In genomic region chr6:135364891-135365301, GRCm38 (mm10) we compare ENCODE assay signal across 8 mouse cellular contexts. TPM values are rescaled to one million over a fixed set of nuclear protein-coding genes. Genes with fewer than 3 reads are reported as not detected.
DNase-seq lines count a peak whose midpoint lies in the region; ATAC-seq and TF ChIP-seq lines count a peak whose summit lies in the region.

No protein-coding gene starts in this region.

- 55% methylated on average over 6 of the region's 6 CpGs for WGBS in liver, embryonic 15.5 days (ENCODE audit: insufficient replicate concordance)
- WGBS in liver, embryonic 11.5 days: 79% methylated on average over 6 of the region's 6 CpGs
- WGBS in intestine, embryonic 15.5 days: 48% methylated on average over 6 of the region's 6 CpGs
- 25% methylated on average over 6 of the region's 6 CpGs for WGBS in lung, postnatal 0 days
- WGBS in forebrain, embryonic 14.5 days: 87% methylated on average over 6 of the region's 6 CpGs

- no peaks in the 10 kb centered on the region for H3K27me3 ChIP-seq in liver, embryonic 15.5 days
- no peaks in the 10 kb centered on the region for H3K27me3 ChIP-seq in liver, embryonic 11.5 days (replicated peaks; ENCODE audit: control insufficient read depth, insufficient read depth, low read length)
- no peaks in the 10 kb centered on the region for H3K27me3 ChIP-seq in intestine, embryonic 15.5 days (replicated peaks)
- no peaks in the 10 kb centered on the region for H3K27me3 ChIP-seq in lung, postnatal 0 days (replicated peaks; ENCODE audit: insufficient read depth, low read length)
- no peaks in the 10 kb centered on the region for H3K27me3 ChIP-seq in forebrain, embryonic 14.5 days (replicated peaks; ENCODE audit: control insufficient read depth, insufficient read depth, low read length)

- H3K9ac ChIP-seq in liver, embryonic 15.5 days: no peak overlapping the region
- no peak overlapping the region for H3K9ac ChIP-seq in liver, embryonic 11.5 days (ENCODE audit: low read depth, low read length)
- H3K9ac ChIP-seq in intestine, embryonic 15.5 days: no peak overlapping the region
- H3K9ac ChIP-seq in lung, postnatal 0 days (replicated peaks; ENCODE audit: low read depth): peak overlapping the region; percentile 30
- H3K9ac ChIP-seq in forebrain, embryonic 14.5 days (ENCODE audit: low read length): no peak overlapping the region

- H3K36me3 ChIP-seq in liver, embryonic 15.5 days (replicated peaks): no peaks in the 10 kb centered on the region
- H3K36me3 ChIP-seq in liver, embryonic 11.5 days (ENCODE audit: control insufficient read depth, insufficient read depth, low read length): no peaks in the 10 kb centered on the region
- H3K36me3 ChIP-seq in intestine, embryonic 15.5 days: no peaks in the 10 kb centered on the region
- H3K36me3 ChIP-seq in lung, postnatal 0 days (ENCODE audit: insufficient read depth, low read length): no peaks in the 10 kb centered on the region
- H3K36me3 ChIP-seq in forebrain, embryonic 14.5 days (ENCODE audit: control insufficient read depth, insufficient read depth, low read length): no peaks in the 10 kb centered on the region

- H3K4me1 ChIP-seq in liver, embryonic 15.5 days (replicated peaks): 0 out of 2 replicates have a peak, but pooled peaks cover 5% of the 10 kb centered on the region
- H3K4me1 ChIP-seq in liver, embryonic 11.5 days (replicated peaks; ENCODE audit: control insufficient read depth, insufficient read depth, low read length): 0 out of 2 replicates have a peak, but pooled peaks cover 2% of the 10 kb centered on the region
- H3K4me1 ChIP-seq in intestine, embryonic 15.5 days (replicated peaks): peaks cover 34% of the 10 kb centered on the region
- peaks cover 30% of the 10 kb centered on the region for H3K4me1 ChIP-seq in lung, postnatal 0 days (ENCODE audit: insufficient read depth, low read depth, low read length)
- peaks cover 5% of the 10 kb centered on the region; the same call in 1 of the 2 replicates for H3K4me1 ChIP-seq in forebrain, embryonic 14.5 days (ENCODE audit: control insufficient read depth, insufficient read depth, low read length)

- H3K4me2 ChIP-seq in liver, embryonic 15.5 days: no peak overlapping the region
- H3K4me2 ChIP-seq in liver, embryonic 11.5 days: no peak overlapping the region
- H3K4me2 ChIP-seq in intestine, embryonic 15.5 days (replicated peaks): peak overlapping the region; percentile 58
- H3K4me2 ChIP-seq in lung, postnatal 0 days (replicated peaks; ENCODE audit: low read depth, low read length): peak overlapping the region; percentile 49
- no peak overlapping the region for H3K4me2 ChIP-seq in forebrain, embryonic 14.5 days (ENCODE audit: low read length)

- ATAC-seq in liver, embryonic 15.5 days (ENCODE audit: insufficient read depth): peak; percentile 25; the same call in 1 of the 2 replicates
- ATAC-seq in liver, embryonic 11.5 days (replicated peaks; ENCODE audit: low FRiP score): no peak
- ATAC-seq in intestine, embryonic 15.5 days: peak; percentile 16
- peak; percentile 60 for ATAC-seq in lung, postnatal 0 days
- ATAC-seq in forebrain, embryonic 14.5 days: no peak

- no peak overlapping the region for H3K4me3 ChIP-seq in liver, embryonic 15.5 days (replicated peaks)
- H3K4me3 ChIP-seq in liver, embryonic 11.5 days (ENCODE audit: low read depth, low read length): no peak overlapping the region
- H3K4me3 ChIP-seq in intestine, embryonic 15.5 days (replicated peaks): peak overlapping the region; percentile 41; the same call in 1 of the 2 replicates
- peak overlapping the region; percentile 45 for H3K4me3 ChIP-seq in lung, postnatal 0 days (ENCODE audit: low read depth, low read length)
- no peak overlapping the region for H3K4me3 ChIP-seq in forebrain, embryonic 14.5 days (ENCODE audit: low read depth, low read length)

- peak; percentile 81; the same call in 1 of the 2 replicates for TF ChIP-seq EP300 in lung, postnatal 0 days (IDR thresholded peaks at IDR 0.05)

- H3K27ac ChIP-seq in liver, embryonic 15.5 days (replicated peaks): no peak overlapping the region
- no peak overlapping the region for H3K27ac ChIP-seq in liver, embryonic 11.5 days (ENCODE audit: low read depth, low read length)
- peak overlapping the region; percentile 92 for H3K27ac ChIP-seq in intestine, embryonic 15.5 days
- H3K27ac ChIP-seq in lung, postnatal 0 days (ENCODE audit: low read length): peak overlapping the region; percentile 90
- H3K27ac ChIP-seq in forebrain, embryonic 14.5 days (ENCODE audit: low read depth, low read length): no peak overlapping the region

- H3K9me3 ChIP-seq in liver, embryonic 15.5 days (replicated peaks): no peaks in the 10 kb centered on the region
- H3K9me3 ChIP-seq in liver, embryonic 11.5 days (ENCODE audit: control insufficient read depth, low read length): no peaks in the 10 kb centered on the region
- no peaks in the 10 kb centered on the region for H3K9me3 ChIP-seq in intestine, embryonic 15.5 days
- H3K9me3 ChIP-seq in lung, postnatal 0 days (ENCODE audit: low read length): no peaks in the 10 kb centered on the region
- H3K9me3 ChIP-seq in forebrain, embryonic 14.5 days (replicated peaks; ENCODE audit: control insufficient read depth, low read length): no peaks in the 10 kb centered on the region

- no peak for TF ChIP-seq CTCF in lung, postnatal 0 days (IDR thresholded peaks at IDR 0.05)

- no peak for DNase-seq in liver, embryonic 11.5 days (ENCODE audit: low spot score)
- DNase-seq in gastrocnemius, postnatal 36 days: peak; percentile 78 to 85
- peak; percentile 83 for DNase-seq in lung, postnatal 0 days (ENCODE audit: low spot score)
- no peak for DNase-seq in forebrain, embryonic 14.5 days (ENCODE audit: low spot score)
- DNase-seq in frontal cortex, postnatal 25 days (ENCODE audit: low spot score in 2 of 2): no peak
- DNase-seq in thymus, postnatal 36 days: no peak

- intact Hi-C loops in gastrocnemius, postnatal 36 days (cut with DNase I): no loop called here

RNA-seq across cellular contexts. Expression of gene Emp1, which starts 2.6 kb away (rescaled TPM):
- polyA plus RNA-seq in liver, embryonic 15.5 days (2015; fragmentation: Nextera tagmentation; extraction: Ambion mirVana): 2.1 and 2.5 TPM in 2 replicates
- polyA plus RNA-seq in liver, embryonic 11.5 days (2014; fragmentation: Nextera tagmentation; extraction: Ambion mirVana): 0.81 and 1.5 TPM in 2 replicates
- 10 to 100 TPM; 25.5 to 34.9 TPM for total RNA-seq in gastrocnemius, postnatal 36 days (2021)
- 45.7 and 49.4 TPM in 2 replicates for polyA plus RNA-seq in intestine, embryonic 15.5 days (2015; fragmentation: Nextera tagmentation; extraction: Ambion mirVana)
- 127 and 136 TPM in 2 replicates for polyA plus RNA-seq in lung, postnatal 0 days (2015; fragmentation: Nextera tagmentation; extraction: Ambion mirVana)
- 3.4 and 3.5 TPM in 2 replicates for polyA plus RNA-seq in forebrain, embryonic 14.5 days (2014; fragmentation: Nextera tagmentation; extraction: Ambion mirVana)

RNA-seq across cellular contexts. Expression of gene Pbp2, which starts 54.7 kb away (rescaled TPM):
- polyA plus RNA-seq in liver, embryonic 15.5 days (2015; fragmentation: Nextera tagmentation; extraction: Ambion mirVana): not detected in 2 replicates
- polyA plus RNA-seq in liver, embryonic 11.5 days (2014; fragmentation: Nextera tagmentation; extraction: Ambion mirVana): not detected in 2 replicates
- total RNA-seq in gastrocnemius, postnatal 36 days (2021): not detected
- 0.25 TPM in 1 of 2 replicates, not detected in the other for polyA plus RNA-seq in intestine, embryonic 15.5 days (2015; fragmentation: Nextera tagmentation; extraction: Ambion mirVana)
- 0.42 and 1.6 TPM in 2 replicates for polyA plus RNA-seq in lung, postnatal 0 days (2015; fragmentation: Nextera tagmentation; extraction: Ambion mirVana)
- polyA plus RNA-seq in forebrain, embryonic 14.5 days (2014; fragmentation: Nextera tagmentation; extraction: Ambion mirVana): not detected in 2 replicates

Comparison
In these comparisons a context has a peak if more than half of its experiments do, and no peak if none do; other contexts are left out.
1. ATAC-seq: peak in liver, embryonic 15.5 days (single experiment), intestine, embryonic 15.5 days (single experiment) and lung, postnatal 0 days (single experiment); none in liver, embryonic 11.5 days (single experiment) and forebrain, embryonic 14.5 days (single experiment).
2. H3K27ac ChIP-seq: peak in intestine, embryonic 15.5 days (single experiment) and lung, postnatal 0 days (single experiment); none in liver, embryonic 15.5 days (single experiment), liver, embryonic 11.5 days (single experiment) and forebrain, embryonic 14.5 days (single experiment).
3. H3K4me2 ChIP-seq: peak in intestine, embryonic 15.5 days (single experiment) and lung, postnatal 0 days (single experiment); none in liver, embryonic 15.5 days (single experiment), liver, embryonic 11.5 days (single experiment) and forebrain, embryonic 14.5 days (single experiment).
4. H3K4me3 ChIP-seq: peak in intestine, embryonic 15.5 days (single experiment) and lung, postnatal 0 days (single experiment); none in liver, embryonic 15.5 days (single experiment), liver, embryonic 11.5 days (single experiment) and forebrain, embryonic 14.5 days (single experiment).
5. DNase-seq: peak in gastrocnemius, postnatal 36 days (2 of 2) and lung, postnatal 0 days (single experiment); none in liver, embryonic 11.5 days (single experiment), forebrain, embryonic 14.5 days (single experiment), frontal cortex, postnatal 25 days (0 of 2) and thymus, postnatal 36 days (0 of 2).
6. RNA of gene Emp1, which starts 2.6 kb away (polyA plus RNA-seq): 127 to 136 TPM in lung, postnatal 0 days and 45.7 to 49.4 TPM in intestine, embryonic 15.5 days; 3.4 to 3.5 TPM in forebrain, embryonic 14.5 days, 2.1 to 2.5 TPM in liver, embryonic 15.5 days and 0.81 to 1.5 TPM in liver, embryonic 11.5 days; every median in the first group is over 10 times any median in the second.